Mouse (Mus musculus): ENCODE measurements around the gene Try10. TPM values are rescaled to one million over a fixed set of nuclear protein-coding genes. Genes with fewer than 3 reads are reported as not detected.

Try10 gene
- polyA plus RNA-seq (2012; rRNA removed) = not detected in 2 replicates

GRCm38 (mm10) chr6:41353932-41354331 is at the start of gene Try10:
TSS of gene Try10 (plus strand) at chr6:41354105.

GRCm38 (mm10) chr6:41316741-41317140 is 37.2 kb upstream of the Try10 start, which contains the start of gene Try5:
TSS of gene Try5 (minus strand) at chr6:41316841.

GRCm38 (mm10) chr6:41377578-41377977 is 23.7 kb downstream of the Try10 start, which contains the start of gene Prss3:
TSS of gene Prss3 (minus strand) at chr6:41377678.

GRCm38 (mm10) chr6:41392056-41392455 is 38.2 kb downstream of the Try10 start, which contains the start of gene Gm5771:
TSS of gene Gm5771 (plus strand) at chr6:41392356.

Other genes with a start within 250 kb of the Try10 start
- gene Try4, start 51.8 kb upstream of the Try10 start, polyA plus RNA-seq (2012; rRNA removed) = not detected in 2 replicates
- gene Try5, start 37.3 kb upstream of the Try10 start, polyA plus RNA-seq (2012; rRNA removed) = 0.25 TPM in 2 replicates
- gene Prss3, start 23.6 kb downstream of the Try10 start, polyA plus RNA-seq (2012; rRNA removed) = 0.09 and 0.15 TPM in 2 replicates
- not detected in 2 replicates for gene Gm5771, start 38.3 kb downstream of the Try10 start, polyA plus RNA-seq (2012; rRNA removed)
- gene Gm10334, start 92.0 kb downstream of the Try10 start, polyA plus RNA-seq (2012; rRNA removed) = not detected in 2 replicates
- gene Prss1, start 104.8 kb downstream of the Try10 start, polyA plus RNA-seq (2012; rRNA removed) = not detected in 2 replicates
- not detected in 2 replicates for gene Prss2, start 167.7 kb downstream of the Try10 start, polyA plus RNA-seq (2012; rRNA removed)

Measured in central nervous system, embryonic 14 days (tissue).